Mouse (Mus musculus): ENCODE data around the gene Unc93a. TPM values are rescaled to one million over a fixed set of nuclear protein-coding genes. Genes with fewer than 3 reads are reported as not detected.
A peak's percentile ranks its signal among the peaks of the same experiment; 100 is the strongest.
"Not testable (repeated sequence)": the region's sequence is repeated elsewhere in the genome, so short reads cannot be mapped to it uniquely, and the experiment has no call there.

Unc93a gene
- total RNA-seq (2021), result 0.26 TPM in 1 of 2 replicates, not detected in the other
- long read RNA-seq, experiment 1, result 0 reads
- long read RNA-seq, experiment 2, result 0 reads

DNA sequence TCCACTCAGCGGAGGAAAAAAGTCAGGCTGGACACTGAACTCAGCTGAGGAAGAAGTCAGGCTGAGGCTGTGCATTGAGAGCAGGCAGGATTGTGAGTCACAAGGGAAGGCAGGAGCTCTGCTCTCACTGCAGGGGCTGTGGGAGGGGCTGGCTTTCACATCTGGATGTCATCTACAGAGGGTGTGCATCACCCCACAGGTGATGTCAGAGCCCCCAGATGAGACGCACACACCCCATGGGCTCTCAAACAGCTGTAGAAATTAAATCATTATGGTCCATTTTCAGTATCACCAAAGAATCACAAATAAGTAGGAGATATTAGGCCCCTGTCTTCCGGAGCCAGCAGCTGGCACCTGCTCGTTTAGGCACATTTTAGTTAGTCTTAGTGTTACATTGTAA, at the start of gene Unc93a:
Gene Unc93a, minus strand, starts transcription at position 101 of the 400 bp plus-strand sequence.
- DNase-seq, result not testable (repeated sequence)

GRCm38 (mm10) chr17:13180491-13180890, 48.9 kb upstream of the Unc93a start:
- not testable (repeated sequence) for DNase-seq

DNA sequence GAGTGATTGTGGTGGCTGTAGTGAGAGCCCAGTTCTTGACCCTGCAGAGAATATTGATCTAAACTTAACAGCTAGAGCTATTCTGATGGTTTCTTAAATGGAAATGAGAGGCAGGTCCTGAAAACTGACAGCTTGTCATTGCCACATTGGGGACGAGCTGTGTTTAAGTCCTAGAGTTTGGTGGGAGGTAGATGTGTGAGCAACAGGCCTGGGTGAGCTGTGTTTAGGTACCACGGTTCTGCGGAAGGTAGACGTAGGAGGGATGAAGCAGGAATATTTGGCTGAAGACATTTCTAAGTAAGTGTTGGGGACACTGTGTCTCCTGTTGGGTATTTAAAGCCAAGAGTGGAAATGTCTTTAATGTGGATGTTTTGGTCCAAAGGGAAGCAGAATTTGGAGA, 47.4 kb upstream of the Unc93a start:
- DNase-seq, result not testable (repeated sequence)

DNA sequence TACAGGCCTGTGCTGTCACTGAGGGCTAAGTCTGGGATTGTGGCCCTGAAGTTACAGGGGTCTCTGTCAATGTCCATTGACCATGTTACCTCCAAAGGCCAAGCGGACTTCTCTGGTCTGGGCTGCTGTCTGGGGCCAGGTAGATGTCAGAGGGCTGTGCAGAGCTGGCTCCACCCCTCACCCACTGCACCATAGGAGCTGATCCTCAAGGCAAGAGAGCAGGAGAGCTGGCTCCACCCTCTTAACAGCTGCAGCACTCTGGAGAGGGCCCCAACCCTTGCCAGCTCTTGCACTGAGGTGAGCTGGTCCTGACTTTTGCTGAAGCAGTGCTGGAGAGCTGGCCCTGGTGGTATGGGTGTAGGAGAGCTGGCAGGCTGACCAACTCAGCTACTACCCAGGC, 46.2 kb upstream of the Unc93a start:
- DNase-seq, result not testable (repeated sequence)

GRCm38 (mm10) chr17:13175609-13176008, 44.0 kb upstream of the Unc93a start:
- not testable (repeated sequence) for DNase-seq

GRCm38 (mm10) chr17:13174029-13174428, 42.4 kb upstream of the Unc93a start:
- peak; percentile 39 for DNase-seq

GRCm38 (mm10) chr17:13173578-13173977, 42.0 kb upstream of the Unc93a start:
- DNase-seq, result not testable (repeated sequence)

- DNase-seq, result not testable (repeated sequence)
Measured at GRCm38 (mm10) chr17:13146128-13146527, 14.5 kb upstream of the Unc93a start.

GRCm38 (mm10) chr17:13144580-13145215, 13.1 kb upstream of the Unc93a start:
- peak; percentile 51 for DNase-seq

DNA sequence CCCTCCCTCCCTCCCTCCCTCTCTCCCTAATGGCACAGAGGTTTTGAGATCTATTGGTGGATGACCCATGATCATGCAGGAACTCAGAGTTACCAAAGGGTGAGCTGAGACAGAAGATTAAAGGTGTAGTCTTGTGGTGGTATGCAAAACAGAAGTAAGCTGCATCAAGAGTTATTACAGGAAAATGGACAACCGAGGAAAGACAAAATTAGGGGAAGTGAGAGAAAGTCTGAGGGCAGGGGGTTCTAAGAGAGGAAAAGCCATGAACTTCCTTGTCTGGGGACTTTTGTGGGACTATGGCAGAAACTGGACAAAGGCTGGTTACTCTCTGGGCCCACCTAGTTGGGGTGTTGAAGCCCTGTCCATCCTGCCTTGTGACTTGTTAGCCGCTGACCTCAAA, 11.1 kb upstream of the Unc93a start:
- not testable (repeated sequence) for DNase-seq

DNA sequence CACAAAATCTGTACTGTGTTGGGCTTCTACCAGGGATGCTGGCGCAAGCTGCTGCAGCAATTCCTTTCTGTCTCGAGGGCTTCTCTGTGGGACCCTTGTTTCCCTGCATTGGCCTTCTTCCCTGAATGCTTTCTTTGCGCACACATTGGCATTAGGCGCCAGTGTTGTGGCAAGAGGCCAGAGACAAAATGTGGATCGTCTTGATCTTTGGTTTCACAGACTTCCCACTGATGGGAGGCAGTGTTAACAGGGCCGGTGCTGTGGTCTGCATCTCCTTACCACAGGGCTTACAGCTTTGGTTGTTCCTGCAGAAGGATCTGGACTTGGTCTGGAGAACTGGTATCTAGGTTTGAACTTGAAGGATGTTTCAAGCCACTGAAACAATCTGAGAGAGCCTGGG, 3.7 kb upstream of the Unc93a start:
- peak; percentile 3 for DNase-seq

- DNase-seq, result not testable (repeated sequence)
Measured at GRCm38 (mm10) chr17:13132352-13132751, 742 bp upstream of the Unc93a start.

- not testable (repeated sequence) for DNase-seq
Measured at GRCm38 (mm10) chr17:13129737-13130465, 1.7 kb downstream of the Unc93a start.

GRCm38 (mm10) chr17:13129324-13129723, 2.3 kb downstream of the Unc93a start:
- not testable (repeated sequence) for DNase-seq

- not testable (repeated sequence) for DNase-seq
Measured at GRCm38 (mm10) chr17:13124241-13124640, 7.4 kb downstream of the Unc93a start.

GRCm38 (mm10) chr17:13123308-13124038, 8.1 kb downstream of the Unc93a start:
- not testable (repeated sequence) for DNase-seq

GRCm38 (mm10) chr17:13112504-13113291, 18.9 kb downstream of the Unc93a start:
- DNase-seq, result not testable (repeated sequence)

GRCm38 (mm10) chr17:13106563-13106962, 25.0 kb downstream of the Unc93a start:
- peak; percentile 66 for DNase-seq

DNA sequence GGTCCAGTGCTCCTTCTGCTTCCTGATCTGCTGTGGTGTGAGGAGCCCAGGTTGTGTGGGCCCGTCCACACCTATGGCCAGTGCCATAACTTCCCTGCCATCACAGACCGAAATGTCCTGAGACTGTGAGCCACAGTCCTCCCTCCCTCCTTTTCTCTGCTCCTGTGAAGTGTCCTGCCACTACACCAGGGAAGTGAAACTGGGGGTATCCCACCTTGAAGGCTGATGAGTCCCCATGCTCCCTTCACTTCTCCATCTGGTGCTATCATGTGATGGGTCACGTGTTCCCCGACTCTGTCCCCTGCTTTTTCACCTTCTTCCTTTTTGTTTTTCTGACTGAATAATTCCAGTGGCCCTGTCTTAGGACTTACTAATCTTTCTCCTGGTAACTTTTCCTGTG, 38.6 kb downstream of the Unc93a start:
- not testable (repeated sequence) for DNase-seq

DNA sequence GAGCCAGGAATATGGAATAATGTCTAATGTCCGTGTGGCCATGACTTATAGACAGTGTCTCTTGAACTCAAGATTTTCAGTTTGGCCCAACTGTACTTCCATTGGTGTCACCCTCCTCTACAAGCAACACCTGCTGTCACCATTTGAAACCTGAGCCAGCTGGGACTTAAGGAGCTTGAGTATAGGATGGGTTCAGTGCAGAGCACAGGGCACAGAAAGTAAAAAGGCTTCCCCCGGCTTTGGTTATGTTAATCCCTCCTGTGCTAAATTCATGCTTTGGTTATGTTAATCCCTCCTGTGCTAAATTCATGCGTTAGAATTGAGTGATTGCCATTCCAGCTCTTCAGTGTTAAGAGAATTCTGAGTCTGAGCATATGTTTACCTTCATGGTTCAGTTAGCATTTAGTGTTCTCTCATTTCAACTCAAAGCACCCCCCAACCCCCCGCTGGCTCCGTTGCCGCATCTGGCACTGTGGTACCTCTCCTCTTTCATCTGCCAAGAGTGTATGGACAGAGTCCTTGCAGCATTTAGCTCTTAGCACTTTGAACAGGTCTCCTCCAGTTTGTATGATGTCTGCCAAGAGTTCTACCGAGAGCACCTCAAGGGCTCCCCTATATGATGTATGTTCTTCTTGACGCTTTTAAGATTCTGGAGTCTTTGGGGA, 39.4 kb downstream of the Unc93a start:
- not testable (repeated sequence) for DNase-seq

GRCm38 (mm10) chr17:13091510-13091909, 40.1 kb downstream of the Unc93a start:
- not testable (repeated sequence) for DNase-seq
